Mouse (Mus musculus): ENCODE results near the gene Baz2a. TPM values are rescaled to one million over a fixed set of nuclear protein-coding genes. Genes with fewer than 3 reads are reported as not detected.

The Baz2a gene
- polyA plus RNA-seq, 1 experiment from 2014 or later, result 14.0 TPM

GRCm38 (mm10) chr10:128175996-128176755, 84.8 kb downstream of the Baz2a start:
- ATAC-seq (replicated peaks; ENCODE audit: insufficient number of reproducible peaks, low FRiP score, low TSS enrichment, low read depth) (peak; percentile 79), DNase-seq (ENCODE audit: low spot score) (peak; percentile 97)
- no peaks in the 10 kb centered on the region for H3K27me3 ChIP-seq (ENCODE audit: control insufficient read depth, insufficient read depth, low read length)
- H3K4me3 ChIP-seq (ENCODE audit: low read depth, low read length), result peak overlapping the region; percentile 47
- H3K36me3 ChIP-seq (replicated peaks; ENCODE audit: control insufficient read depth, insufficient read depth, low read depth, low read length), result no peaks in the 10 kb centered on the region
- H3K9ac ChIP-seq (replicated peaks; ENCODE audit: low read length), result peak overlapping the region; percentile 54
- H3K9me3 ChIP-seq (replicated peaks; ENCODE audit: control insufficient read depth, low read length), result no peaks in the 10 kb centered on the region
- 0% methylated on average over 17 of the region's 17 CpGs for WGBS
- H3K4me1 ChIP-seq (ENCODE audit: control insufficient read depth, insufficient read depth, low read length), result peaks cover 3% of the 10 kb centered on the region; the same call in 1 of the 2 replicates
- H3K27ac ChIP-seq (replicated peaks; ENCODE audit: low read depth, low read length), result peak overlapping the region; percentile 20
- peak overlapping the region; percentile 54 for H3K4me2 ChIP-seq (ENCODE audit: low read depth, low read length)

- Histone ChIP-seq H3K27me3 (ENCODE audit: control insufficient read depth, insufficient read depth, low read length) (no peaks in the 10 kb centered on the region), H3K36me3 (replicated peaks; ENCODE audit: control insufficient read depth, insufficient read depth, low read depth, low read length) (no peaks in the 10 kb centered on the region), H3K27ac (replicated peaks; ENCODE audit: low read depth, low read length) (no peak overlapping the region), H3K4me1 (ENCODE audit: control insufficient read depth, insufficient read depth, low read length) (peaks cover 3% of the 10 kb centered on the region; the same call in 1 of the 2 replicates), H3K9me3 (replicated peaks; ENCODE audit: control insufficient read depth, low read length) (no peaks in the 10 kb centered on the region), H3K4me2 (ENCODE audit: low read depth, low read length) (no peak overlapping the region), H3K4me3 (ENCODE audit: low read depth, low read length) (no peak overlapping the region), H3K9ac (replicated peaks; ENCODE audit: low read length) (no peak overlapping the region)
- DNase-seq (ENCODE audit: low spot score), result no peak
- 88% methylated on average over 4 of the region's 4 CpGs for WGBS
- ATAC-seq (replicated peaks; ENCODE audit: insufficient number of reproducible peaks, low FRiP score, low TSS enrichment, low read depth), result no peak
Measured at GRCm38 (mm10) chr10:128177316-128177715, 85.9 kb downstream of the Baz2a start.

MicroRNA genes within 50 kb of the gene (microRNA counts, 519-probe panel; counts per million panel counts)
- microRNA mmu-miR-677, result not detected

Small RNA genes within 50 kb of the gene (microRNA-seq; reads per million reads assigned to microRNA genes)
- 21.2 reads per million, percentile 21 among the genes with 10 or more reads in this experiment for gene Mir677 (ENCODE audit: borderline number of aligned reads)

Other genes with a start within 250 kb of the Baz2a start
- gene Rdh19, start 241.6 kb upstream of the Baz2a start, polyA plus RNA-seq (2014; fragmentation: Nextera tagmentation; extraction: Ambion mirVana), result not detected in 2 replicates
- not detected in 2 replicates for gene Rdh16f2, start 225.1 kb upstream of the Baz2a start, polyA plus RNA-seq (2014; fragmentation: Nextera tagmentation; extraction: Ambion mirVana)
- gene Rdh7, start 202.8 kb upstream of the Baz2a start, polyA plus RNA-seq (2014; fragmentation: Nextera tagmentation; extraction: Ambion mirVana), result not detected in 2 replicates
- not detected in 2 replicates for gene Sdr9c7, start 193.1 kb upstream of the Baz2a start, polyA plus RNA-seq (2014; fragmentation: Nextera tagmentation; extraction: Ambion mirVana)
- not detected in 2 replicates for gene Hsd17b6, start 84.0 kb upstream of the Baz2a start, polyA plus RNA-seq (2014; fragmentation: Nextera tagmentation; extraction: Ambion mirVana)
- 121 and 132 TPM in 2 replicates for gene Prim1, start 76.4 kb upstream of the Baz2a start, polyA plus RNA-seq (2014; fragmentation: Nextera tagmentation; extraction: Ambion mirVana)
- 1,020 and 1,060 TPM in 2 replicates for gene Naca, start 56.0 kb upstream of the Baz2a start, polyA plus RNA-seq (2014; fragmentation: Nextera tagmentation; extraction: Ambion mirVana)
- 641 and 733 TPM in 2 replicates for gene Ptges3, start 32.6 kb upstream of the Baz2a start, polyA plus RNA-seq (2014; fragmentation: Nextera tagmentation; extraction: Ambion mirVana)
- gene Atp5b, start 8.3 kb upstream of the Baz2a start, polyA plus RNA-seq (2014; fragmentation: Nextera tagmentation; extraction: Ambion mirVana), result 2,412 and 2,488 TPM in 2 replicates
- 24.5 and 24.6 TPM in 2 replicates for gene Rbms2, start 88.7 kb downstream of the Baz2a start, polyA plus RNA-seq (2014; fragmentation: Nextera tagmentation; extraction: Ambion mirVana)
- gene Gls2, start 102.9 kb downstream of the Baz2a start, polyA plus RNA-seq (2014; fragmentation: Nextera tagmentation; extraction: Ambion mirVana), result 0.76 and 1.2 TPM in 2 replicates
- gene Spryd4, start 120.2 kb downstream of the Baz2a start, polyA plus RNA-seq (2014; fragmentation: Nextera tagmentation; extraction: Ambion mirVana), result 30.7 and 33.7 TPM in 2 replicates
- gene Mip, start 134.3 kb downstream of the Baz2a start, polyA plus RNA-seq (2014; fragmentation: Nextera tagmentation; extraction: Ambion mirVana), result 0.45 TPM in 1 of 2 replicates, not detected in the other
- gene Timeless, start 140.5 kb downstream of the Baz2a start, polyA plus RNA-seq (2014; fragmentation: Nextera tagmentation; extraction: Ambion mirVana), result 64.2 and 66.6 TPM in 2 replicates
- 0.21 and 0.80 TPM in 2 replicates for gene Apon, start 162.5 kb downstream of the Baz2a start, polyA plus RNA-seq (2014; fragmentation: Nextera tagmentation; extraction: Ambion mirVana)
- gene Apof, start 177.1 kb downstream of the Baz2a start, polyA plus RNA-seq (2014; fragmentation: Nextera tagmentation; extraction: Ambion mirVana), result not detected in 2 replicates
- gene Stat2, start 179.0 kb downstream of the Baz2a start, polyA plus RNA-seq (2014; fragmentation: Nextera tagmentation; extraction: Ambion mirVana), result 12.7 and 13.4 TPM in 2 replicates
- not detected in 2 replicates for gene Il23a, start 207.2 kb downstream of the Baz2a start, polyA plus RNA-seq (2014; fragmentation: Nextera tagmentation; extraction: Ambion mirVana)
- 33.6 and 35.2 TPM in 2 replicates for gene Pan2, start 211.8 kb downstream of the Baz2a start, polyA plus RNA-seq (2014; fragmentation: Nextera tagmentation; extraction: Ambion mirVana)
- gene Cnpy2, start 230.9 kb downstream of the Baz2a start, polyA plus RNA-seq (2014; fragmentation: Nextera tagmentation; extraction: Ambion mirVana), result 288 and 305 TPM in 2 replicates
- gene Cs, start 246.2 kb downstream of the Baz2a start, polyA plus RNA-seq (2014; fragmentation: Nextera tagmentation; extraction: Ambion mirVana), result 246 and 258 TPM in 2 replicates

Data from embryonic facial prominence, embryonic 11.5 days (tissue).